Mouse (Mus musculus): Measurements from ENCODE around the gene Rgs9. TPM values are rescaled to one million over a fixed set of nuclear protein-coding genes. Genes with fewer than 3 reads are reported as not detected.
"Not testable (repeated sequence)": the region's sequence is repeated elsewhere in the genome, so short reads cannot be mapped to it uniquely, and the experiment has no call there.

Rgs9 gene
- polyA plus RNA-seq, 1 experiment: not detected

DNA sequence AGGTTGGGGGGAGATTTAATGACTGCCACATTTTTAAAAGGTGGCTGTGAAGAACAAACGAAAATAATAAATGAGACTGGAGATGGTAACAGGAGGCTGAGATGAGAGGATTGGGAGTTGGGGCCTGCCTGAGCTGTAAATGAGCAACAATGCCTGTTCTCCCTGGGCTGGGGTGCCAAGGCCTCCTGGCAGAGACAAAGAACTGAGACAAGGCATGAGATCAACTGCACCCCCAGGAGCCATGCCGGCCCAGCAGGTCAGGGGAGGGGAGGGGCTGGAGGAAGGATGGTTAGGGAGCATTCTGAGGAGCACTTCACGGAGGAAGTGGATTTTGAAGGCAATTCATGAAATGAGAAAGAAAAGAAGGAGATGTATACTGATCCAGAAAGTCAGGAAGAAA lies 29.5 kb upstream of the Rgs9 start:
- H3K4me3 ChIP-seq (ENCODE audit: insufficient read depth, low read depth, low read length): no peak overlapping the region
- H3K4me1 ChIP-seq (ENCODE audit: control insufficient read depth, insufficient read depth, insufficient read length, low read length): peaks cover 2% of the 10 kb centered on the region; the same call in 1 of the 2 replicates
- no peak overlapping the region for H3K27ac ChIP-seq (replicated peaks; ENCODE audit: low read depth, low read length)

GRCm38 (mm10) chr11:109326270-109326669 lies 28.3 kb upstream of the Rgs9 start:
- H3K4me3 ChIP-seq (ENCODE audit: insufficient read depth, low read depth, low read length): no peak overlapping the region
- H3K4me1 ChIP-seq (ENCODE audit: control insufficient read depth, insufficient read depth, insufficient read length, low read length): no peaks in the 10 kb centered on the region
- no peak overlapping the region for H3K27ac ChIP-seq (replicated peaks; ENCODE audit: low read depth, low read length)

- Histone ChIP-seq H3K4me3 (ENCODE audit: insufficient read depth, low read depth, low read length) (no peak overlapping the region), H3K4me1 (ENCODE audit: control insufficient read depth, insufficient read depth, insufficient read length, low read length) (no peaks in the 10 kb centered on the region), H3K27ac (replicated peaks; ENCODE audit: low read depth, low read length) (no peak overlapping the region)
Observed at GRCm38 (mm10) chr11:109320361-109320933, 22.5 kb upstream of the Rgs9 start.

DNA sequence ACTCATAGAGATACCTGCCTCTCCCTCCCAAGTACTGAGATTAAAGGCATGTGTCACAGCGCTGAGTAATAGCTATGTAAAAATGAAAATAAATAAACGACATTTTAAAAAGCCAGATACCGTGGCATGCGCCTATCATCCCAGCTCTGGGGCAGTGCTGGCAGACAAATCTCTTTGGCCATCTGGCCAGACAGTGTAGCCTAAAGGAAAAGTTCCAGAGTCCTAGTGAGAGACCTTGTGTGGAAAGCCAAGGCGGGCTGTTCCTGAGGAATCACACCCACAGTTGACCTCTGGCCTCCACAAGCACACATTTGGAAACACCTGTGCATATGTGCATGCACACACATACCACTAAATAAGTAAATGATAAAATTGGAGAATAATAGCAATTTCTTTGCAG lies 22.0 kb upstream of the Rgs9 start:
- no peak overlapping the region for H3K4me3 ChIP-seq (ENCODE audit: insufficient read depth, low read depth, low read length)
- H3K27ac ChIP-seq (replicated peaks; ENCODE audit: low read depth, low read length): no peak overlapping the region
- H3K4me1 ChIP-seq (ENCODE audit: control insufficient read depth, insufficient read depth, insufficient read length, low read length): no peaks in the 10 kb centered on the region

- no peak overlapping the region for H3K4me3 ChIP-seq (ENCODE audit: insufficient read depth, low read depth, low read length)
- H3K27ac ChIP-seq (replicated peaks; ENCODE audit: low read depth, low read length): no peak overlapping the region
- no peaks in the 10 kb centered on the region for H3K4me1 ChIP-seq (ENCODE audit: control insufficient read depth, insufficient read depth, insufficient read length, low read length)
Observed at GRCm38 (mm10) chr11:109319471-109319870, 21.5 kb upstream of the Rgs9 start.

DNA sequence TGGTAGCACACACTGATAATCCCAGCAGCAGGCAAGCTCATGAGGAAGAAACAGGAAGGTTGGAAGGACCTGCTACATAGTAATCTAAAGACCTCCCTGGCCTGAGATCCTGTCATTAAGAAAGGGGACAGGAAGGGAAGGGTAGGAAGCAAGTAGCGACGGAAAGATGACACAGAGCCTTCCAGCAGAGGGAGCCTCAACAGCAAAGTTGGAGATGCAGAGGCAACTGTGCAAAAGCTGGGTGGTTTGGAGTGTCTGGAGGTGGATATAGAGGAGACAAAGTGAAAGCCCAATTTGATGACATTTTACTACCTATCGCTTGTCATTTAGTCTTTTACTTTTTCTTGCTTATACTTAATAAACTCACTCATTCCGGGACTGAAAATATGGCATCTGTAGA lies 19.0 kb upstream of the Rgs9 start:
- no peak overlapping the region for H3K27ac ChIP-seq (replicated peaks; ENCODE audit: low read depth, low read length)
- H3K4me1 ChIP-seq (ENCODE audit: control insufficient read depth, insufficient read depth, insufficient read length, low read length): no peaks in the 10 kb centered on the region

DNA sequence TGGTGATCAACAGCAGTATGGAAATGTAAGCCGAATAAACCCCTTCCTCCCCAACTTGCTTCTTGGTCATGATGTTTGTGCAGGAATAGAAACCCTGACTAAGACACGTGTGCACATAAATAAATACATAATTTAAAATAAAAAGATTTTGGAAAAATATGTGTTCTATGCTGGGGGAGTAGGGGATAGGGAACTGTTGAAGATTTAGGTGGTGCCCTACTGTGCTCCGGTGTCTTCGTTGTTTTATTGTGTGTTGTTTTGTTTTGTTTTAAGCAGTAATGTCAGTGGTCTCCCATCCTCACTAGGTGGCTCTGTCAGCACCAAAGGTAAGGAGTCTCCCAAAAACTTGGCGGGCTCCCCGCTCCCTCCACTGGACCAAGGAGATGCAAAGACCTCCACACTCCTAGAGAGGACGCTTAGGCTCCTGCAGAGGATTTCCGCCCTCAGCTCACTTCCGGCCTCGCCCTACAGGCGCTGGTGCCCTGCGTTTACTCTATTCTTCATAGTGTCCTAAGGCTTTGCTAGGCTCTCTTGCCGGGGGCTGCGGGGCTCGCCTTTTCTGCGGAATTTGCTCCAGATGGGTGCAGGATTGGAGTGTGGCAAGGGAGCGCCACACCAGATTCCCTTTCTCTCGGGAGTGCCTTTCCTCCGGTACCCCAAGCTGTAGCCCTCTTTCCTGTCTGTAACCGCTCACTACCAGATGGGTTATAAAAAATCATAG lies 14.1 kb upstream of the Rgs9 start:
- no peak overlapping the region for H3K27ac ChIP-seq (replicated peaks; ENCODE audit: low read depth, low read length)
- H3K4me3 ChIP-seq (ENCODE audit: insufficient read depth, low read depth, low read length): peak overlapping the region; percentile 74

More for the DNA sequence above, 19.0 kb upstream of the Rgs9 start:
- no peak overlapping the region for H3K4me3 ChIP-seq (ENCODE audit: insufficient read depth, low read depth, low read length)

DNA sequence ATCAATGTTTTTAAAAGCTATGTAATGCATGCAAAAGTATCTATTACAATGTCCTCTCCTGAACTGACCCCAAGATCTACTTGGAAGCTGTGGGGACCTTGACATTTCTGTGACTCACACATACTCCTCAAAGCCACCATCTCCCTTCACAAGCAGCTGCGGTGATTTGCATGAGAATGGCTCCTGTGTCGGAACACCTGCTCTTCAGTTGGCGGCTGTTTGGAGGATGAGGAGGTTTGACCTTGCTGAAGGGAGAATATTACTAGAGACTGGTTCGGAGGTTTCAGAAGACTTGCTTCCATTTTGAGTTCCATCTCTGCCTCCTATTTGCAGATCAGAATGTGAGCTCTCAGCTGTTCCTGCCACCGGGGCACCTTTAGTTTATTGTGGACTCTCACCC lies 7.8 kb upstream of the Rgs9 start:
- Histone ChIP-seq H3K27ac (replicated peaks; ENCODE audit: low read depth, low read length) (no peak overlapping the region), H3K4me3 (ENCODE audit: insufficient read depth, low read depth, low read length) (no peak overlapping the region), H3K4me1 (ENCODE audit: control insufficient read depth, insufficient read depth, insufficient read length, low read length) (no peaks in the 10 kb centered on the region)

More for the DNA sequence above, 14.1 kb upstream of the Rgs9 start:
- no peaks in the 10 kb centered on the region for H3K4me1 ChIP-seq (ENCODE audit: control insufficient read depth, insufficient read depth, insufficient read length, low read length)

DNA sequence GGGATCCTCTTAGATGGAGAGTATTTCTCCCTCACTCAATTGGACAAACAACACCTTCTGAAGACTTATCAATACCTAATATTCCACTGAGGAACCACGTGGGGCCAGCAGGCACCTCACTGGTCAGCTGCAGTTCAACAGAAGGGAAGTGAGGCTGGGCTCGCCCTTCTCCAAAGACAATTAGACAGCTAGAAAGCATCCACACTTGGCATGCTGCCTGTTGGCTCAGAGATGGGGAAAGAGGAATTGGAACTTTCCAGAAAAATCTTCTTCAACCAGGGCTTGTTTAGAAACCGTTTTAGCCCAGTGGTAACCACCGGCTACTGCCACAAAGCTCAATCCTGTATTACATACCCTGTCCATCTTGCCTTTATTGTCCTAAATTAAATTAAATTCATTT lies 4.4 kb upstream of the Rgs9 start:
- Histone ChIP-seq H3K4me3 (ENCODE audit: insufficient read depth, low read depth, low read length) (no peak overlapping the region), H3K4me1 (ENCODE audit: control insufficient read depth, insufficient read depth, insufficient read length, low read length) (no peaks in the 10 kb centered on the region), H3K27ac (replicated peaks; ENCODE audit: low read depth, low read length) (no peak overlapping the region)

GRCm38 (mm10) chr11:109297031-109297430 lies 898 bp downstream of the Rgs9 start:
- no peaks in the 10 kb centered on the region for H3K4me1 ChIP-seq (ENCODE audit: control insufficient read depth, insufficient read depth, insufficient read length, low read length)
- H3K27ac ChIP-seq (replicated peaks; ENCODE audit: low read depth, low read length): no peak overlapping the region
- no peak overlapping the region for H3K4me3 ChIP-seq (ENCODE audit: insufficient read depth, low read depth, low read length)

DNA sequence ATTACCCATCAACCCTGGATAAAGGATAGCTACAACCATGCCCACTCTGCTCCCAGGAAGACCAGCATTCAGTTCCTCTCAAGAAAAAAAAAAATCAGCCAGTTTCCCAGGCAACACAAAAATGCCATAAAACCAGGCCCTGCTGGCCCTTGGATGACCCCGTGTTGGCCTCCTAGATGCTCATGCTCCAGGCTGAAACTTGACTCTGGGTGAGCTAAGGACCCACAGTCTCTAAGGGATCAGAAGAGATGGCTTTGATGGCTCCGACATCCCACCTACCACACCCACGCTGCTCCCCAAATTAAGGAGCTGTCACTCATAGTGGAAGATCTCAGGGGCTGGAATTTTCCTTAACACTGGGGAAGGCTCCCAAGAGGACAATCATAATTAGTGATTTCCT lies 5.9 kb downstream of the Rgs9 start:
- Histone ChIP-seq H3K4me1 (ENCODE audit: control insufficient read depth, insufficient read depth, insufficient read length, low read length) (no peaks in the 10 kb centered on the region), H3K4me3 (ENCODE audit: insufficient read depth, low read depth, low read length) (no peak overlapping the region), H3K27ac (replicated peaks; ENCODE audit: low read depth, low read length) (no peak overlapping the region)

DNA sequence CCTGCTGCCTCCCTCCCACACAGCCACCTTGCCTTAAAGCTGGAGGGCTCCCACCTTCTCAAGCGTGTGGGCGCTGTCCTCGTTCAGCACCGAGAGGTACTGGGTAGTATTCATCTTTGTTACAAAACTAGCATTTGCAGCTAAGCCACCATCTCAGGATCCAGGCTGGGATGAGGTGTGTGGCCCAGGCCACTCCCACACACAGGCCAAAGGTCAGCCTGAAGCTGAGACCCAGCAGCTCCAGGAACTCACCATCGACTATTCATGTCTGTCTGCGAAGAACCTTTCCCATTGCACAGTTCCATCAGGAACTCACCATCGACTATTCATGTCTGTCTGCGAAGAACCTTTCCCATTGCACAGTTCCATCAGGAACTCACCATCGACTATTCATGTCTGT lies 8.6 kb downstream of the Rgs9 start:
- H3K4me1 ChIP-seq (ENCODE audit: control insufficient read depth, insufficient read depth, insufficient read length, low read length); H3K4me3 ChIP-seq (ENCODE audit: insufficient read depth, low read depth, low read length): not testable (repeated sequence)

GRCm38 (mm10) chr11:109284811-109285210 lies 13.1 kb downstream of the Rgs9 start:
- Histone ChIP-seq H3K4me3 (ENCODE audit: insufficient read depth, low read depth, low read length) (no peak overlapping the region), H3K27ac (replicated peaks; ENCODE audit: low read depth, low read length) (no peak overlapping the region), H3K4me1 (ENCODE audit: control insufficient read depth, insufficient read depth, insufficient read length, low read length) (no peaks in the 10 kb centered on the region)

More for the DNA sequence above, 8.6 kb downstream of the Rgs9 start:
- not testable (repeated sequence) for H3K27ac ChIP-seq (replicated peaks; ENCODE audit: low read depth, low read length)

DNA sequence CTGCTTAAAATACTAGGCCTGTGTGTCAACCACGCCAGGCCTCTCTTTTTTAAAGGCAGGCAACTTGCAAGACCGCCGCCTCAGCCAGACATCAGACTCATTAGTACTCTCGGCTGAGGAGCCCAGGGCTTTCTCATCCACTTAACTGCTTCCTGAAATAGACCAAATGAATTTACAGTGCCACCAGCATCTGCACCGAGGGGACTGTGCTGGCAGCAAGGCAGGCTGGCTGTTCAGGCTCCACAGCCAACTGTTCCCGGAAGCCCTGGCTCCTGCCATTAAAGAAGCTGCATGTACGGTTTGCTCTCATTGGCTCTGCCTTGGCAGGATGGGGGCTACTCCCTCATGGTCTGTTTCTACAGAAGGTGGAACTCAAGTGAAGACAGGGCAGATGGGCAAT lies 19.7 kb downstream of the Rgs9 start:
- Histone ChIP-seq H3K4me1 (ENCODE audit: control insufficient read depth, insufficient read depth, insufficient read length, low read length) (no peaks in the 10 kb centered on the region), H3K27ac (replicated peaks; ENCODE audit: low read depth, low read length) (no peak overlapping the region), H3K4me3 (ENCODE audit: insufficient read depth, low read depth, low read length) (no peak overlapping the region)

- Histone ChIP-seq H3K4me3 (ENCODE audit: insufficient read depth, low read depth, low read length) (no peak overlapping the region), H3K4me1 (ENCODE audit: control insufficient read depth, insufficient read depth, insufficient read length, low read length) (no peaks in the 10 kb centered on the region)
Observed at GRCm38 (mm10) chr11:109271399-109271798, 26.5 kb downstream of the Rgs9 start.

DNA sequence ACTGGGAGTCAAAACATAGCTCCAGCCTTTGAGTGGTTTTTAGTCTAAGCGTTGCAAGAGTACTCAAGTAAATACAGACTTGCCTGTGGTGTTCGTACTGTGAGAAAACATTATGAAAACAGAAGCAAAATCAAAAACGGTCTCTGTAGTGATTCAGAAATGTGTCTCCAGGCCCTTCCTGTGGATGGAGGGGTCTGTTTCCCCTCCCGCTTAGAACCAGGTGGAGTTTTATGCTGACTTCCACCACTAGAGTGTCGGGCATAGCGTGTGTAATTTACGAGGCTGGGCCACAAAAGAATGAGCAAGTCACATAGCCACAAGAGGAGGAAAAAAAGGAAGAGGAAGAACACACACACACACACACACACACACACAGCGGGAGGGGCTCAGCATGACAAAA lies 27.6 kb downstream of the Rgs9 start:
- H3K4me3 ChIP-seq (ENCODE audit: insufficient read depth, low read depth, low read length): no peak overlapping the region
- no peaks in the 10 kb centered on the region for H3K4me1 ChIP-seq (ENCODE audit: control insufficient read depth, insufficient read depth, insufficient read length, low read length)
- no peak overlapping the region for H3K27ac ChIP-seq (replicated peaks; ENCODE audit: low read depth, low read length)

More at GRCm38 (mm10) chr11:109271399-109271798, 26.5 kb downstream of the Rgs9 start:
- no peak overlapping the region for H3K27ac ChIP-seq (replicated peaks; ENCODE audit: low read depth, low read length)
